8 mouse cellular contexts compared by ENCODE assay signal in the genomic region with DNA sequence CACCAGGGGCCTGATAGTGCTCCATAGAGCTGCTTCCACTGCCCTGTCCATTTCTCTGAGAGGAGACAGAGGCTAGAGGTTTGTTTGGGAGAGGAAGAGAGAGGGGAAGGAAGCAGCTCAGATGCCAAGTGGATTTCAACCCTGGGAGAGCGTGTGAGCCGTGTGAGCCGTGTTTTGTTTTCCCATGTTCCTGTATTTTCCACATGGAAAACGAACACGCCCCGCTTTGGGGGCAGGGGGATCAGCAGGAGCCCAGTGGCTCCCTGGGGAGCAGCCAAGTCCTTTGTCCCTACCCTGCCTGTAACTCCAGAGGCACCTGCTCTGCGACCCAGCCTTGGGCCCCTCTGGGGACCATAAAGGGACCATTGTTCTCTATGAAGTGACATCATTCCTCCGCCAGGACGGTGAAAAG. TPM values are rescaled to one million over a fixed set of nuclear protein-coding genes. Genes with fewer than 3 reads are reported as not detected.
DNase-seq lines count a peak whose midpoint lies in the region; ATAC-seq and TF ChIP-seq lines count a peak whose summit lies in the region.

No protein-coding gene starts in this region.

- peak overlapping the region; percentile 53; the same call in 1 of the 2 replicates for H3K27ac ChIP-seq in left cerebral cortex, adult 2 months
- H3K27ac ChIP-seq in limb, embryonic 11.5 days (replicated peaks; ENCODE audit: low read depth, low read length), result peak overlapping the region; percentile 53
- H3K27ac ChIP-seq in midbrain, embryonic 13.5 days, result peak overlapping the region; percentile 78

- no peaks in the 10 kb centered on the region for H3K9me3 ChIP-seq in limb, embryonic 11.5 days (ENCODE audit: control insufficient read depth, low read length)
- H3K9me3 ChIP-seq in midbrain, embryonic 13.5 days, result no peaks in the 10 kb centered on the region

- H3K4me3 ChIP-seq in left cerebral cortex, adult 2 months, result no peak overlapping the region
- H3K4me3 ChIP-seq in limb, embryonic 11.5 days (ENCODE audit: low read depth, low read length), result no peak overlapping the region
- no peak overlapping the region for H3K4me3 ChIP-seq in midbrain, embryonic 13.5 days (replicated peaks)

- no peaks in the 10 kb centered on the region for H3K36me3 ChIP-seq in limb, embryonic 11.5 days (ENCODE audit: control insufficient read depth, insufficient read depth, low read length)
- no peaks in the 10 kb centered on the region for H3K36me3 ChIP-seq in midbrain, embryonic 13.5 days

- peaks cover 18% of the 10 kb centered on the region for H3K27me3 ChIP-seq in limb, embryonic 11.5 days (ENCODE audit: control insufficient read depth, insufficient read depth, low read length)
- H3K27me3 ChIP-seq in midbrain, embryonic 13.5 days, result peaks cover 20% of the 10 kb centered on the region

- TF ChIP-seq CTCF in left cerebral cortex, adult 2 months (IDR thresholded peaks at IDR 0.05), result no peak

- peaks cover 10% of the 10 kb centered on the region for H3K4me1 ChIP-seq in limb, embryonic 11.5 days (ENCODE audit: control insufficient read depth, insufficient read depth, low read length)
- peaks cover 37% of the 10 kb centered on the region for H3K4me1 ChIP-seq in midbrain, embryonic 13.5 days (replicated peaks)

- 0 out of 2 replicates have a peak overlapping the region, but pooled peaks have one; percentile 22 for H3K9ac ChIP-seq in limb, embryonic 11.5 days (ENCODE audit: low read length)
- no peak overlapping the region for H3K9ac ChIP-seq in midbrain, embryonic 13.5 days (replicated peaks)

- no peak for ATAC-seq in limb, embryonic 11.5 days (ENCODE audit: insufficient number of reproducible peaks, low FRiP score, low TSS enrichment, low read depth)
- peak; percentile 77 for ATAC-seq in midbrain, embryonic 13.5 days

- no peak overlapping the region for H3K4me2 ChIP-seq in limb, embryonic 11.5 days (ENCODE audit: low read depth, severe bottlenecking)
- H3K4me2 ChIP-seq in midbrain, embryonic 13.5 days (replicated peaks), result no peak overlapping the region

- intact Hi-C loops in left cerebral cortex, adult 2 months (cut with DNase I), result no loop called here
- intact Hi-C loops in left cerebral cortex, postnatal 14 days (cut with DNase I), result no loop called here
- intact Hi-C loops in heart, postnatal 36 days (cut with DNase I), result no loop called here

- no peak for DNase-seq in left cerebral cortex, adult 2 months (ENCODE audit: extremely low spot score in 1 of 2, low spot score in 2 of 2)
- DNase-seq in left cerebral cortex, postnatal 14 days (ENCODE audit: low spot score in 2 of 2), result no peak
- peak; percentile 61 to 68 for DNase-seq in heart, postnatal 36 days
- peak; percentile 43 for DNase-seq in limb, embryonic 11.5 days (ENCODE audit: low spot score)
- DNase-seq in thymus, adult 18-20 months, result no peak
- no peak for DNase-seq in layer of hippocampus, adult 11-12 months (ENCODE audit: low spot score)
- DNase-seq in right cerebral cortex, adult 18-20 months, result no peak

- WGBS in limb, embryonic 11.5 days, result 60% methylated on average over 9 of the region's 9 CpGs
- WGBS in midbrain, embryonic 13.5 days, result 6% methylated on average over 9 of the region's 9 CpGs

RNA-seq across cellular contexts. Expression of a gene that starts 51.7 kb away (rescaled TPM):
- 1 to 10 TPM; 1.3 to 1.7 TPM for total RNA-seq in left cerebral cortex, adult 2 months (2021)
- 1 to 10 TPM; 3.4 to 4.2 TPM for total RNA-seq in left cerebral cortex, postnatal 14 days (2021)
- 1 to 10 TPM in 1 of 2 experiments, under 1 TPM in 1; 0.28 to 1.8 TPM for total RNA-seq in heart, postnatal 36 days (2021)
- 0.39 and 0.78 TPM in 2 replicates for polyA plus RNA-seq in limb, embryonic 11.5 days (2014; fragmentation: Nextera tagmentation; extraction: Ambion mirVana)
- 0.27 and 0.42 TPM in 2 replicates for polyA plus RNA-seq in midbrain, embryonic 13.5 days (2015; fragmentation: Nextera tagmentation; extraction: Ambion mirVana)

Comparison
In these comparisons a context has a peak if more than half of its experiments do, and no peak if none do; other contexts are left out.
1. DNase-seq: peak in heart, postnatal 36 days (2 of 2) and limb, embryonic 11.5 days (single experiment); none in left cerebral cortex, adult 2 months (0 of 2), left cerebral cortex, postnatal 14 days (0 of 2), thymus, adult 18-20 months (0 of 2), layer of hippocampus, adult 11-12 months (single experiment) and right cerebral cortex, adult 18-20 months (single experiment).
2. Peak in every context shown above with its lines, with median percentiles within 50 percentile points of each other: H3K27ac ChIP-seq.